Mouse (Mus musculus) G1E (cell line): Measurements from ENCODE around the gene Tamm41.

ENCODE experiments used
- CTCF ChIP-seq: IDR thresholded peaks from 2 replicates; pipeline ENCODE4 v1.5.1; 2012; ENCODE audit warnings: low read depth, low read length, inconsistent platforms, mixed read lengths
- GATA1 ChIP-seq: IDR thresholded peaks from 2 replicates; pipeline ENCODE4 v1.6.1; 2012; ENCODE audit warnings: borderline replicate concordance, low read length, inconsistent platforms, mixed read lengths
- GATA2 ChIP-seq: IDR thresholded peaks from 2 replicates; pipeline ENCODE4 v1.6.1; 2012; ENCODE audit warnings: low read depth, low read length, inconsistent platforms, borderline replicate concordance
- POLR2AphosphoS5 ChIP-seq: IDR thresholded peaks from 2 replicates; pipeline ENCODE4 v1.6.1; 2012; ENCODE audit warnings: low read depth, low read length, inconsistent platforms; ENCODE audit not compliant: insufficient replicate concordance
- TAL1 ChIP-seq: conservative IDR thresholded peaks from 2 replicates; pipeline ENCODE4 v1.6.1; 2012; ENCODE audit warnings: low read depth, low read length, inconsistent platforms, mixed read lengths

GRCm38 (mm10) chr6:114967623-114968022 lies 70.1 kb downstream of the Tamm41 start:
- no peak for TF ChIP-seq CTCF
- TF ChIP-seq POLR2AphosphoS5 = no peak
- no peak for TF ChIP-seq GATA2
- TF ChIP-seq GATA1 = no peak
- no peak for TF ChIP-seq TAL1
